Mouse (Mus musculus) hindbrain, embryonic 12.5 days (tissue): ENCODE results near the gene Gm28372. TPM values are rescaled to one million over a fixed set of nuclear protein-coding genes. Genes with fewer than 3 reads are reported as not detected.

ENCODE experiments used
- ATAC-seq: fragments of 200-750 bp; cut with Nextera tagmentation; 2 replicates; pipeline ENCODE4 v1.8.0; 2017; ENCODE audit warnings: moderate TSS enrichment; ENCODE audit not compliant: low FRiP score
- H3K27ac ChIP-seq: fragments of 300-500 bp; sonication (generic); 2 replicates; pipeline ENCODE4 v1.5.1; 2016; ENCODE audit warnings: mild to moderate bottlenecking
- H3K27me3 ChIP-seq: fragments of 300-500 bp; sonication (generic); 2 replicates; pipeline ENCODE4 v1.6.1; 2016; ENCODE audit warnings: mild to moderate bottlenecking
- H3K36me3 ChIP-seq: fragments of 300-500 bp; sonication (generic); 2 replicates; pipeline ENCODE4 v1.6.1; 2016; ENCODE audit warnings: mild to moderate bottlenecking
- H3K4me1 ChIP-seq: fragments of 300-500 bp; sonication (generic); 2 replicates; pipeline ENCODE4 v1.6.1; 2016
- H3K4me2 ChIP-seq: fragments of 300-500 bp; sonication (generic); replicated peaks from 2 replicates; pipeline ENCODE4 v1.6.1; 2016; ENCODE audit warnings: mild to moderate bottlenecking
- H3K4me3 ChIP-seq: fragments of 300-500 bp; sonication (generic); 2 replicates; pipeline ENCODE4 v1.5.1; 2016; ENCODE audit warnings: mild to moderate bottlenecking
- H3K9ac ChIP-seq: fragments of 300-500 bp; sonication (generic); 2 replicates; pipeline ENCODE4 v1.6.1; 2016; ENCODE audit warnings: mild to moderate bottlenecking, moderate library complexity
- H3K9me3 ChIP-seq: fragments of 300-500 bp; sonication (generic); replicated peaks from 2 replicates; pipeline ENCODE4 v1.6.1; 2016; ENCODE audit warnings: mild to moderate bottlenecking
- WGBS: fragments of 180-500 bp; shearing (Covaris S2); methylation state at CpG from one replicate; pipeline ENCODE4 v1.1.7; 2016; 5-methylcytosine and 5-hydroxymethylcytosine counted together
- polyA plus RNA-seq: library from polyadenylated mRNA; unstranded; fragments of >200 nt; fragmentation: Nextera tagmentation; extraction: Ambion mirVana; gene quantifications from 2 replicates; pipeline ENCODE4 v1.2.1, GENCODE M21; 2016

The Gm28372 gene
- polyA plus RNA-seq, 1 experiment from 2014 or later = 0.34 TPM

GRCm38 (mm10) chr2:130439840-130440480 is 34.9 kb downstream of the Gm28372 start:
- no peak overlapping the region for H3K27ac ChIP-seq
- peaks cover 76% of the 10 kb centered on the region for H3K36me3 ChIP-seq
- H3K27me3 ChIP-seq = no peaks in the 10 kb centered on the region
- 94% methylated on average over 4 of the region's 4 CpGs for WGBS
- no peak overlapping the region for H3K4me2 ChIP-seq
- no peaks in the 10 kb centered on the region for H3K9me3 ChIP-seq
- H3K9ac ChIP-seq = no peak overlapping the region
- no peak for ATAC-seq
- H3K4me1 ChIP-seq = no peaks in the 10 kb centered on the region
- no peak overlapping the region for H3K4me3 ChIP-seq

- Histone ChIP-seq H3K4me3 (no peak overlapping the region), H3K4me2 (no peak overlapping the region), H3K27me3 (0 out of 2 replicates have a peak, but pooled peaks cover 3% of the 10 kb centered on the region), H3K36me3 (peaks cover 76% of the 10 kb centered on the region), H3K9me3 (no peaks in the 10 kb centered on the region), H3K4me1 (no peaks in the 10 kb centered on the region), H3K27ac (no peak overlapping the region), H3K9ac (no peak overlapping the region)
- ATAC-seq = no peak
- WGBS = 88% methylated on average over 10 of the region's 10 CpGs
These were observed 37.1 kb downstream of the Gm28372 start for GRCm38 (mm10) chr2:130442162-130442561.

DNA sequence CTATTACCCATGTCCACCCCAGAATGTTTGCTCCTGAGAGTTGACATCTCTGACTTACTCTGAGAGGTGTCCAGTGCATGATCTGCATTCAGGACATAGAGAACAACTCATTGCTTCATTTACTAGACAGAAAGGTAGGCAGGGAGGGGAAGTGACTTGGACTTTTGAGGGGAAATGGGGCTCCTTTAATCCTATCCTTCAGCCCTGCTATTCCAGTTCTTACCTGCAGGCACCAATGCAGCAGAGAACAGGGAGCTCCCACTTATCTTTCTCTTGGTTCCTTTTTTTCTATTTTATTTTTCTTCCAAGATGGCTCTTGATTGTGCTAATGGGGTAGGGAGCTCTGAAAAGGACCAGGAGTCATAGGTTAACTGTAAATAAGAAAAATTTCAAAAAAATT is 43.4 kb downstream of the Gm28372 start:
- ATAC-seq = no peak
- no peaks in the 10 kb centered on the region for H3K9me3 ChIP-seq
- peaks cover 9% of the 10 kb centered on the region; the same call in 1 of the 2 replicates for H3K27me3 ChIP-seq

GRCm38 (mm10) chr2:130449021-130449793 is 44.2 kb downstream of the Gm28372 start:
- Histone ChIP-seq H3K9me3 (no peaks in the 10 kb centered on the region), H3K4me3 (peak overlapping the region; percentile 84), H3K27me3 (peaks cover 9% of the 10 kb centered on the region; the same call in 1 of the 2 replicates), H3K4me2 (peak overlapping the region; percentile 84), H3K36me3 (peaks cover 8% of the 10 kb centered on the region), H3K27ac (no peak overlapping the region), H3K4me1 (peaks cover 22% of the 10 kb centered on the region), H3K9ac (peak overlapping the region; percentile 76)
- peak; percentile 18; the same call in 1 of the 2 replicates for ATAC-seq
- WGBS = 9% methylated on average over 17 of the region's 17 CpGs

More for the DNA sequence above, 43.4 kb downstream of the Gm28372 start:
- no peak overlapping the region for H3K9ac ChIP-seq
- H3K4me1 ChIP-seq = peaks cover 22% of the 10 kb centered on the region
- H3K4me3 ChIP-seq = no peak overlapping the region
- H3K4me2 ChIP-seq = no peak overlapping the region
- H3K36me3 ChIP-seq = peaks cover 15% of the 10 kb centered on the region
- no peak overlapping the region for H3K27ac ChIP-seq

GRCm38 (mm10) chr2:130449794-130450433 is 44.9 kb downstream of the Gm28372 start, which contains the start of gene Ptpra:
Gene Ptpra (plus strand): TSS chr2:130450278.
- peak within 1 kb of the TSS; percentile 76 for H3K9ac ChIP-seq
- H3K4me3 ChIP-seq = peak within 1 kb of the TSS; percentile 84
- peaks cover 22% of the 10 kb centered on the region for H3K4me1 ChIP-seq
- H3K9me3 ChIP-seq = no peaks in the 10 kb centered on the region
- H3K36me3 ChIP-seq = 0 out of 2 replicates have a peak, but pooled peaks cover 3% of the 10 kb centered on the region
- peak within 1 kb of the TSS; percentile 84 for H3K4me2 ChIP-seq
- H3K27me3 ChIP-seq = peaks cover 9% of the 10 kb centered on the region; the same call in 1 of the 2 replicates
- peak within 1 kb of the TSS; percentile 76 for H3K27ac ChIP-seq
- ATAC-seq = peak; percentile 98
- WGBS = under 1% methylated on average over 46 of the region's 50 CpGs

DNA sequence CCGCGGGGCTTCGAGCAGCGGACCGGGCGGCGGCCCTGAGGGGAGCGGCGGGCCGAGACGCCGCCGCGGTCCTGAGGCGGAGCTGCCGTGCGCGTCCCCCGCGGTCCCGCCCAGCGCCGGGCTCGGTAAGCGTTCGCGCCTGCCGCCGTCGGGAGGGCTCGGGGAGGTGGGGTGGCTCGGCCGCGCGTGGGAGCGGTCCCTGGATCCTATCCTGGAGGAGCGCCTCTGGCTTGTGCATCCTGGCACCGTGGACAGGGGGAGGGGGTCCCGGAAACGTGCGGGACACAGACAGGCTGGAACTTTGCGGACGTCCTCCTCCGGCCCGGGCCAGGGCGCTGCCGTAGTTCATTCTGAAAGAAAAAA is 45.4 kb downstream of the Gm28372 start:
- H3K4me3 ChIP-seq = peak overlapping the region; percentile 84
- H3K9me3 ChIP-seq = no peaks in the 10 kb centered on the region
- under 1% methylated on average over 46 of the region's 47 CpGs for WGBS
- H3K4me1 ChIP-seq = peaks cover 22% of the 10 kb centered on the region
- H3K36me3 ChIP-seq = no peaks in the 10 kb centered on the region
- peak overlapping the region; percentile 76 for H3K27ac ChIP-seq
- ATAC-seq = peak; percentile 81
- peak overlapping the region; percentile 76 for H3K9ac ChIP-seq
- H3K27me3 ChIP-seq = peaks cover 9% of the 10 kb centered on the region; the same call in 1 of the 2 replicates
- H3K4me2 ChIP-seq = peak overlapping the region; percentile 84

GRCm38 (mm10) chr2:130451086-130451726 is 46.2 kb downstream of the Gm28372 start:
- whole genome bisulfite sequencing = 71% methylated on average over 14 of the region's 14 CpGs
- Histone ChIP-seq H3K27me3 (peaks cover 9% of the 10 kb centered on the region; the same call in 1 of the 2 replicates), H3K9ac (peak overlapping the region; percentile 76), H3K27ac (no peak overlapping the region), H3K4me3 (peak overlapping the region; percentile 84), H3K4me2 (peak overlapping the region; percentile 84), H3K9me3 (no peaks in the 10 kb centered on the region), H3K4me1 (peaks cover 27% of the 10 kb centered on the region), H3K36me3 (no peaks in the 10 kb centered on the region)
- no peak for ATAC-seq

DNA sequence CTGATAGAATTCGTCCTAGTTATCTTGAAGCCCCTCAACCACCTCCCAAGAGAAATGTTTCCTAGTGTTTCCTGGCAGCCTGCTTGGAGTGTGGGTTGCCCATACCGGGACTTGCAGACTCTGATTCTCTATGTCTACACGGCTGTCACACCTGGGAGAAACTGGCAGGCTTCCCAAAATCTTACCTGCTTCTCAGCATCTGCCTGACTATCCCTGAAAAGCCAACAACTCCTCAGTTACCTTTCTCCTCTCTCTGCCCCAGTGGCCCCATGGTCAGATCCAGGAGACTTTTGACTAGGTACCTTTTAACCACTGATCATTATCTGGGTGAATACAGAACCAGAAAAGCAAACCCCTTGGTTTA is 46.7 kb downstream of the Gm28372 start:
- H3K4me3 ChIP-seq = peak overlapping the region; percentile 84; the same call in 1 of the 2 replicates
- ATAC-seq = no peak
- H3K27me3 ChIP-seq = peaks cover 7% of the 10 kb centered on the region; the same call in 1 of the 2 replicates
- WGBS = 78% methylated on average over 3 of the region's 3 CpGs
- H3K4me1 ChIP-seq = peaks cover 28% of the 10 kb centered on the region
- no peaks in the 10 kb centered on the region for H3K9me3 ChIP-seq
- peak overlapping the region; percentile 76; the same call in 1 of the 2 replicates for H3K9ac ChIP-seq
- peak overlapping the region; percentile 84 for H3K4me2 ChIP-seq
- no peak overlapping the region for H3K27ac ChIP-seq
- H3K36me3 ChIP-seq = no peaks in the 10 kb centered on the region

GRCm38 (mm10) chr2:130452266-130452665 is 47.2 kb downstream of the Gm28372 start:
- no peak overlapping the region for H3K9ac ChIP-seq
- WGBS = 70% methylated on average over 2 of the region's 2 CpGs
- no peak overlapping the region for H3K4me3 ChIP-seq
- ATAC-seq = no peak
- no peak overlapping the region for H3K4me2 ChIP-seq
- no peak overlapping the region for H3K27ac ChIP-seq
- H3K9me3 ChIP-seq = no peaks in the 10 kb centered on the region
- peaks cover 28% of the 10 kb centered on the region for H3K4me1 ChIP-seq
- peaks cover 7% of the 10 kb centered on the region; the same call in 1 of the 2 replicates for H3K27me3 ChIP-seq
- H3K36me3 ChIP-seq = no peaks in the 10 kb centered on the region

DNA sequence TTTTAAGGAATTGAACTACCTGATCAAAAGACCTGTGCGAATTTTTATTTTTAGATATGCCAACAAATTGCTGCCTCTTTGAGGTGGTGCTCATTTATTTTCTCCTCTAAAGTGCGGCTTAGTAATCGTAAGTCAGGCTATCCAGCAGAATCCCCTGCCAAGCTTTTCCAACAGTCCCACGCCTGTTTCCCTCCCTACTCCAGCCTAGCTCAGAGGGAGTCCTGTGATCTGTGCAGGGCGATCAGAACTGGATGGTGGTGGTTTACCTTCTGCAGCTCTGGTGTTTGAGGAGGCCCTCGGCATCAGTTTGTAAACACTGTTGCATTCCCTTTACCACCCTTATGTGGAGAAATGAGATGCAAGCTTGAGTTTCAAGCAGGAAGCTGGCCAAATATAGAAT is 48.4 kb downstream of the Gm28372 start:
- Histone ChIP-seq H3K27ac (no peak overlapping the region), H3K4me1 (peaks cover 28% of the 10 kb centered on the region), H3K4me3 (no peak overlapping the region), H3K9me3 (no peaks in the 10 kb centered on the region), H3K36me3 (no peaks in the 10 kb centered on the region), H3K4me2 (no peak overlapping the region), H3K9ac (no peak overlapping the region), H3K27me3 (peaks cover under 1% of the 10 kb centered on the region; the same call in 1 of the 2 replicates)
- no peak for ATAC-seq
- 70% methylated on average over 6 of the region's 6 CpGs for WGBS

DNA sequence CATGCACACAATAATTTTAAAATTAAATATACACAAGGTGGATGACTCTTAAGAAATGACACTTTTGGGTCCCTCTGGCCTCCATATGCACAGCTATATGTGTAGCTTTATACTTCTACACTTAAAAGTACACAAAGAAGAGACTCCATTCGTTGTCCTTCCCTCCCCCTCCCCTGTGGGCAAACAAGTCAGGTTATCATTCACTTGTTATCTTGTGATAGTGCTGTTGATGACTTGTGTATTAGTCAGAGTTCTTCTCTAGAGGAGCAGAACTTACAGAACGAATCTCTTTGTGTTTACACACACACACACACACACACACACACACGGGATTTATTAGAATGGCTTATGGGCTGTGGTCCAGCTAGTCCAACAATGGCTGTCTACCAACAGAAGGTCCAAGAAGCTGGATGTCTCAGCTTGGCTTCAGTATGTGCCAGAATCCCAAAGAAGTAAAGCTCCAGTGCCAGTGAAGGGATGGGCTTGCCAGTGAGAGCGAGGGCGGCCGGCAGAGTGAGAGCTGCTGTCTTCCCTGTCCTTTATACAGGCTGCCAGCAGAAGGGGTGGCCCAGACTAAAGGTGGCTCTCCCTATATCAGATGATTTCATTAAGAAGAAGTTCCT is 49.8 kb downstream of the Gm28372 start:
- no peak overlapping the region for H3K27ac ChIP-seq
- H3K4me3 ChIP-seq = no peak overlapping the region
- no peak overlapping the region for H3K4me2 ChIP-seq
- H3K9me3 ChIP-seq = no peaks in the 10 kb centered on the region
- H3K4me1 ChIP-seq = peaks cover 21% of the 10 kb centered on the region
- no peaks in the 10 kb centered on the region for H3K27me3 ChIP-seq
- no peak overlapping the region for H3K9ac ChIP-seq
- WGBS = 82% methylated on average over 6 of the region's 6 CpGs
- ATAC-seq = no peak
- H3K36me3 ChIP-seq = no peaks in the 10 kb centered on the region
